Mouse (Mus musculus): ENCODE data around the gene Vasn. TPM values are rescaled to one million over a fixed set of nuclear protein-coding genes. Genes with fewer than 3 reads are reported as not detected.

Gene Vasn
- total RNA-seq (2021) = 11.4 and 14.9 TPM in 2 replicates
- long read RNA-seq, experiment 1, transcript Vasn-201 (2 exons, 2,829 nt) = major isoform, 8 of 9 reads
- long read RNA-seq, experiment 1, partial matches to known transcripts = 0 of 9 reads
- long read RNA-seq, experiment 1, other reads (novel, unspliced or antisense) = 1 of 9 reads
- long read RNA-seq, experiment 2, partial matches to known transcripts = 0 of 3 reads
- long read RNA-seq, experiment 2, other reads (novel, unspliced or antisense) = 0 of 3 reads

GRCm38 (mm10) chr16:4639831-4640237 is at the start of gene Vasn, which contains the start of gene Dnaja3:
Vasn (plus strand) TSS chr16:4639941.
Dnaja3 (plus strand) TSS chr16:4639989.
- peak; percentile 93 for DNase-seq

DNA sequence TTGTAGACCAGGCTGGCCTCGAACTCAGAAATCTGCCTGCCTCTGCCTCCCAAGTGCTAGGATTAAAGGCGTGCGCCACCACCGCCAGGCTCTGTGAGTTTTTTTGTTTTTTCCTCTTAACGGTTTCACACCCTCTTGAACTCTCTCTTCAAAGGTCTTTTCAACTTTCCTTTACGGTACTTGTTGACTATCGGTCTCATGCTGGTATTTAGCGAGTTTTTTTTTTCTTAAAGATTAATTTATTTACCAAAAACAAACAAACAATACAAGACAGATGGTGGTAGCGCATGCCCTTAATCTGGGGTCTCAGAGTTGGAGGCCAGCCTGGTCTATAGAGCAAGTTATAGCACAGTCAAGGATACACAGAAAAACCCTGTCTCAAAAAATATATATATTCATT is 49.5 kb upstream of the Vasn start:
- no peak for DNase-seq

DNA sequence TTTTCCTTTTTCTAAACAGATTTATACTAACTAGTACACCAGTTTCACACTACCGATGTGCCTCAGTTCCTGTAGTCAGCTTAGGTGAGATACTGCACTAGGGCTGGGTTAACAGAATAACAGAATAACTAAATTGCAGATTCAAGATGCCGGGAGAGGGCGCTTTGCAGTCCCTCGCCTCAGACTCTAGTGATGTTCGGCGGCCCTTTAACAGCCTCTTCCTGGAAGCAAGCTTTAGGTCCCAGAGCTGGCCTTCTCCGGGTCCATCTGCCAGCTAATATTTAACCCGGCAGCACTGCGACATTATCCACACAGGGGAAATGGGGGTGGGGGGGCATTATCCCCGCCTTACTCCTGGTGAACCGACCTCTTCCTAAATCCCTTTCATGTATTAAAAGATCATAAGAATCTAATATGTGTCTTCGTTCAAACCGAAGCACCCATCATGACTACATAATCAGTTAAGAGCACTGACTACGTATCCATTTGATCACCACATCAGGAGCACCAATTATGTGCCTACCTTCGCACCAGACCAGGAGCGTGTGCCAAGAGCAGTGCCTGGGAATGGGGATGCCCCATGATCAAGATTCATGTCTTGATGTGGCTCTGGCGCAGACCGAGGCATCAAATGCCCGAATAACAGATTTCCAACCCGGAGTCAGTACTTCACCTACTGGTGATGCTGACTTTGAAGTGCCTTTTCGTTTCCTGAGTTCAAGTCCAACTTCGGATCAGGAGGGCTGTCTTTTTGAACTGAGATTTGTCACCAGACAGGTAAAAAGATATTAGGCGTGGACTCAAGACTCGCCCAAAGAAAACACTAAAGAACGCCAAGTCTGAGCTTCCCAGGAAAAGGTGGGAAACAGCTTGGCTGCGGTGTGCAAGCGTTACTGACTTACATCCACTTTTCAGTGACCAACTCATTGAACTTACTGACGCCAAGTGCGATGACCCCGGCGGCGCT is 46.5 kb upstream of the Vasn start:
- DNase-seq = peak; percentile 76

- peak; percentile 82 for DNase-seq
These were observed 45.5 kb upstream of the Vasn start, which contains the start of gene Glis2 for GRCm38 (mm10) chr16:4593971-4594813. Glis2 (plus strand) TSS chr16:4594713.

GRCm38 (mm10) chr16:4594814-4595526 is 44.8 kb upstream of the Vasn start:
- no peak for DNase-seq

DNA sequence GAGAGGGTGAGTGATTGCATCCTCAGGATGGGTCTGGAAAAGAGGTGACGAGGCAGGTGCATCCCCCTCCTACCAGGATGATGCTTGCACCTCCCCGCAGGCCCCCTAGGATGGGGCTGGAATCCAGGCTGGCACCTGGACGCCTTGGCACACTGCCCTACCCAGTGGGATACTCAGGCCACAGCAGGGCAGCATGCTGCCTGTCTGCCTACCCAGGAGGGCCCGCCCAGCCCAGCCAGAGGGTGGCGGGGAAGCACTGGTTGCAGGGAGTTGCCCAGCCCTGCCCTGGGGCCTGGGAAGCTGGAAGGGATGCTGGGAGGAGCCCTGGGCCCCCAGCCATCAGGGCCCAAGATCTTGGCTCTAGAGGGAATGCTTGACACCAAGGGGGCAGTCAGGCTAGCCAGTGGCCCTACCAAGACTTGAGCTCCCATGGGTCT is 44.2 kb upstream of the Vasn start:
- peak; percentile 72 for DNase-seq

GRCm38 (mm10) chr16:4596141-4596728 is 43.5 kb upstream of the Vasn start:
- DNase-seq = no peak

GRCm38 (mm10) chr16:4596836-4597235 is 42.9 kb upstream of the Vasn start:
- no peak for DNase-seq

DNA sequence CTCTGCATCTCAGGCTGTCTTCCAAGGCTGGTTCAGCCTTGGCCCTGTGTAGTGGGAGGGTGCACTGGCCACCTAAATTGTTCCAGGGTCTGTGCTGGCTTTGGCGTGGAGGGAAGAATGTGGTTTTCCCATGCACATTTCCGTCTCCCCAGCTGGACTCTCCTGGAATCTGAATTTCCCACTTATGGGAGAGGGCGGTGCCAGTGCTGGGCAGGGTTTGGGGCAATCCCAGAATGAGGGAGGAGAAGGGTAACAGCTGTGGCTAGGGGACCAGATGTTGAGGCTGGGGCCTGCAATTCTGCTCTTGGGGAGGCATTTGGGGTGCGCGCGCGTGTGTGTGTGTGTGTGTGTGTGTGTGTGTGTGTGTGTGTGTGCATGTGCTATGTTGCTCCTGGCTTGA is 42.4 kb upstream of the Vasn start:
- DNase-seq = no peak

GRCm38 (mm10) chr16:4598041-4598440 is 41.7 kb upstream of the Vasn start:
- no peak for DNase-seq

DNA sequence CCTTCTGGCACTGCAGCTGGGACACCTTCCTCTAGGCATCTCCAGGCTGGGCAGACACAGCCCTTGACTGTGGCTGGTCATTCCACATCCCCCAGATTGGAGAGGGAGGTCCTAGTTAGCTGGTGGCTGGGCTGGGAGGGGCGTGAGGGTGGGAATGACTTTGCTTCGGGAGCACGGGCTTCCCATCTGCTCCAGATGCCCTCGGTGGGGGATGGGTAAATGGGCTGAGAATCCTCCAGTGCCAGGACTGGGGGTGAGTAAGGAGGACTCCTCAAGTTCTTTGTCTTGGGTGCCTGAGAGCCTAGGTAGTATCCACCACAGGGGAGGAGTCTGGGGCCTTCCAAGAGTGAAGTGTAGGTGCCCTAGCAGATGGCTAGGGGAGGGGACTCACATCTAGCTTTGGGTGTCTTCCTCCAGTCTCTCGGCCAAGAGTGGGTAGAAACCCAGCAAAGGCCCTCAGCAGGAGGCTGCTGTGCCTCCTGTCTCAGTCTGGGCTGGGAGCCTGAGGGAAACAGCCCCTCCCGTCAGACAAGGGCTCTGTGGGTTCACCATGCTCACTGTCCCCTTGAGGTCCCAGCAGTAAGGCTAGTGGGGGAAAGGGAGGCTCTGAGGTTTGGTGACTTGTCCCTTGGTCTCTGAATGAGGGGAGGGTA is 40.7 kb upstream of the Vasn start:
- DNase-seq = no peak

DNA sequence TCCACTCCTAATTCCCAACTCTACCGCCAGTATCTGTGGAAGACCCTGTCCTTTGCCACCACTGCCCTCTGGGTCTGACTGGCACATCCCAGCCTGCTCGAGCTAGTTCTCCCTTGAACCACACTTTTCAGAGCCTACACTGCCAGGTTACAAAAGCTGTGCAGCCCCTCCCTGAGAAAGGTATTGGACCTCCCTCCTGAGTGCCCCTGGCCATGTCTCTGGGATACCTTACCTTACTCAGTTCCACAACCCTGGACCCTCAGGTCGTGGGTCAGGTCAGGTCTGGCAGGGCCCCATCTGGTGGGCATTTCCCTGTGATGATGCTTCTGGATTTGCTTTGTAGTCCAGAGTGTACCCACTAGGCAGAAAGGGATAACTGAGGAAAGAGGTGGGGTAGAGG is 40.1 kb upstream of the Vasn start:
- no peak for DNase-seq

- DNase-seq = no peak
These were observed 38.9 kb upstream of the Vasn start for GRCm38 (mm10) chr16:4600701-4601310.

DNA sequence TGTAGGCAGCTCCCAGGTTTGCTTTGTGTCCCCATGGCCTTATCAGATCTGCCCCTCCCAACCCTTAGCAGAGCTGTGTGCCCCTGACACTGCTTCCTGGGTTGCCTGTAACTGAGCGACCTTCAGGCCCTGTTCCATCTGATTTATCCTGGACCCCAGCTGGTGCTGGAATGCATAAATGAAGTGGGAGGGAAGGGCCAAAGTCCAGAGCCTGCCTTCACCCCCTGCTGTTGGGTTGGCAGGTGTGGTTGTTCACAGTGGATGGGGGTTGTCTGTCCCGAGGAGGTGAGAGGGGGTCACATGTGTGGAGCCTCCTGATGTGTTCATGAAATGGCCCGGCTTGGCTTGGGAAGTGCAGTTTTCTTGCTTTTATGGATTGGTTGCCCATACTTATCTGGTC is 37.6 kb upstream of the Vasn start:
- peak; percentile 47 for DNase-seq

- peak; percentile 54 for DNase-seq
These were observed 36.8 kb upstream of the Vasn start for GRCm38 (mm10) chr16:4602766-4603452.

GRCm38 (mm10) chr16:4603453-4603837 is 36.3 kb upstream of the Vasn start:
- no peak for DNase-seq

DNA sequence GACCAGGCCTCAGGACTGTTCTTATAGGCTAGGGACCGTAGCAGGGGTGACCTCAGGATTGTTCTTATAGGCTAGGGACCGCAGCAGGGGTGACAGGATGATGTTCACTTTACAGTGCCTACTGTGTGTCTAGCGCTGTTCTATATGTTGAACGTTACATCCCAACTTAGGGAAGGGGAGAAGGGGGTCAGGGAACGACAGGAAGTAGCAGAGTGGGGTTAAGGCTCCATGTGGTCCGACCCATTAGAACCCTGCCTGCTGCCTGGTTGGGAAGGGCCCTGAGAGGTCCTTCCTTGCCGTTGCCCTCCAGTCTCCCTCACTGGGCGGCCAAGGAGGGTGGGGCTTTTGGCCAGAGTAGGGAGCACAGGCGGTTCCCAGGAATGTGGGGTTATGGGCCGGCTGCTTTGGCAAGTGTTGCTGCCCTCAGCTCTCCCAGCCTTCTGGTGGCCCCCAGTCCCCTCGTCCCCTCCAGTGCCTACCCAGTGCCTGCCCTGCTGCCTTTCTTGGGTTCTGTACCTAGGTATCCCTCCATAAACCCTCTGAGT is 35.4 kb upstream of the Vasn start:
- DNase-seq = no peak

DNA sequence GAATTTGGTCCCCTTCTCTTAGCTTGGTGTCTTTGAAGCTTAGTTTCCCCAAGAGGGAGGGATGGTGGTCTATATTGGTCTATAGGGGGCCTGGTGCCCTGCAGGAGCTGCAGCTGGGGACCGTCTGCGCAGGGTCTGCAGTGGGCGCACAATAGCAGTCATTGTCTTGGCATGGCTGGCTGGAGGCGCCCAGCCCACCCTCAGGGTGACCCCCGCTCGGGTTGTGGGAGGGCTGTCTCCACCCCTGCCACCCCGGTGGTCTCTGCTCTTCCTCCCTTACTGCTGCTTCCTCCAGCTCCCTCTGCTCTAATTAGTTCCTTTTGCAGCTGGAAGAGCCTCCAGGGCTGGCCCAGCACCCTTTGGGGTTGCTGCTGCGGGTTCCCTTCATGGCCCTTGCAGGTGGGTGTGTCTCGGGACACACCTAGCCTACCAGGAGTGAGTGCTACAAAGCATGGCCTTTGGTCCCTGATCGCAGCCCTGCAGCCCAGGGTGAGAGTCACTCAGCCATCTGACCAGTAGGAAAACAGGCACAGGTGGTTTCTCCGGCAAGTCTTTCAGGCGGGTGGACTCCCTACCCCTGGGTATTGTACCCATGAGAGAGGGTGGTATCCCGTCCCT is 34.1 kb upstream of the Vasn start:
- no peak for DNase-seq

Data from adrenal gland, postnatal 14 days (tissue).